Mouse (Mus musculus) liver, embryonic 16.5 days (tissue): ENCODE data around the gene Dnajc3. TPM values are rescaled to one million over a fixed set of nuclear protein-coding genes. Genes with fewer than 3 reads are reported as not detected.
A peak's percentile ranks its signal among the peaks of the same experiment; 100 is the strongest.

ENCODE experiments used
- ATAC-seq: fragments of 200-750 bp; cut with Nextera tagmentation; 2 replicates; pipeline ENCODE4 v1.8.0; 2017; ENCODE audit warnings: low read depth, mild to moderate bottlenecking, moderate number of reproducible peaks, moderate library complexity
- H3K27ac ChIP-seq: fragments of 300-500 bp; sonication (generic); 2 replicates; pipeline ENCODE4 v1.5.1; 2014; ENCODE audit warnings: mild to moderate bottlenecking, low read length
- H3K27me3 ChIP-seq: fragments of 300-500 bp; sonication (generic); 2 replicates; pipeline ENCODE4 v1.6.1; 2014; ENCODE audit warnings: low read depth, low read length, mixed read lengths; ENCODE audit not compliant: control insufficient read depth, insufficient read depth
- H3K36me3 ChIP-seq: fragments of 300-500 bp; sonication (generic); 2 replicates; pipeline ENCODE4 v1.6.1; 2014; ENCODE audit warnings: mild to moderate bottlenecking; ENCODE audit not compliant: control insufficient read depth, insufficient read depth
- H3K4me1 ChIP-seq: fragments of 300-500 bp; sonication (generic); 2 replicates; pipeline ENCODE4 v1.6.1; 2014; ENCODE audit warnings: low read depth, low read length, mixed read lengths; ENCODE audit not compliant: control insufficient read depth
- H3K4me2 ChIP-seq: fragments of 300-500 bp; sonication (generic); 2 replicates; pipeline ENCODE4 v1.6.1; 2014; ENCODE audit warnings: low read depth, low read length, mixed read lengths
- H3K4me3 ChIP-seq: fragments of 300-500 bp; sonication (generic); 2 replicates; pipeline ENCODE4 v1.5.1; 2014; ENCODE audit warnings: low read depth, mild to moderate bottlenecking, low read length
- H3K9ac ChIP-seq: fragments of 300-500 bp; sonication (generic); 2 replicates; pipeline ENCODE4 v1.6.1; 2014; ENCODE audit warnings: low read depth, low read length
- H3K9me3 ChIP-seq: fragments of 300-500 bp; sonication (generic); replicated peaks from 2 replicates; pipeline ENCODE4 v1.6.1; 2016; ENCODE audit warnings: low read length; ENCODE audit not compliant: control insufficient read depth
- WGBS: fragments of 180-500 bp; shearing (Covaris S2); extraction: QIAGEN DNeasy Blood & Tissue Kit; methylation state at CpG from one replicate; pipeline ENCODE4 v1.1.7; 2014; ENCODE audit not compliant: insufficient replicate concordance; 5-methylcytosine and 5-hydroxymethylcytosine counted together
- polyA plus RNA-seq: library from polyadenylated mRNA; unstranded; fragments of >200 nt; fragmentation: Nextera tagmentation; extraction: Ambion mirVana; gene quantifications from 2 replicates; pipeline ENCODE4 v1.2.1, GENCODE M21; 2015

The Dnajc3 gene
- polyA plus RNA-seq, 1 experiment from 2014 or later: 31.6 TPM

GRCm38 (mm10) chr14:119007103-119007951, 69.6 kb downstream of the Dnajc3 start:
- H3K4me1 ChIP-seq: peaks cover 4% of the 10 kb centered on the region
- H3K9ac ChIP-seq: peak overlapping the region; percentile 66
- no peaks in the 10 kb centered on the region for H3K9me3 ChIP-seq
- no peaks in the 10 kb centered on the region for H3K36me3 ChIP-seq
- peak; percentile 100 for ATAC-seq
- H3K4me3 ChIP-seq: peak overlapping the region; percentile 67
- H3K27ac ChIP-seq: peak overlapping the region; percentile 77
- no peaks in the 10 kb centered on the region for H3K27me3 ChIP-seq
- H3K4me2 ChIP-seq: peak overlapping the region; percentile 91
- 2% methylated on average over 13 of the region's 13 CpGs for WGBS

GRCm38 (mm10) chr14:119008031-119008590, 70.3 kb downstream of the Dnajc3 start:
- Histone ChIP-seq H3K9ac (peak overlapping the region; percentile 66), H3K9me3 (no peaks in the 10 kb centered on the region), H3K27ac (peak overlapping the region; percentile 70), H3K27me3 (no peaks in the 10 kb centered on the region), H3K4me2 (peak overlapping the region; percentile 91), H3K4me1 (peaks cover 4% of the 10 kb centered on the region), H3K4me3 (peak overlapping the region; percentile 67), H3K36me3 (no peaks in the 10 kb centered on the region)
- 40% methylated on average over 7 of the region's 7 CpGs for WGBS
- no peak for ATAC-seq

GRCm38 (mm10) chr14:119009531-119009930, 71.8 kb downstream of the Dnajc3 start:
- no peak overlapping the region for H3K9ac ChIP-seq
- H3K4me3 ChIP-seq: no peak overlapping the region
- H3K27me3 ChIP-seq: no peaks in the 10 kb centered on the region
- peaks cover 4% of the 10 kb centered on the region for H3K4me1 ChIP-seq
- no peak overlapping the region for H3K27ac ChIP-seq
- ATAC-seq: no peak
- WGBS: 78% methylated on average over 2 of the region's 2 CpGs
- H3K36me3 ChIP-seq: no peaks in the 10 kb centered on the region
- H3K4me2 ChIP-seq: no peak overlapping the region
- no peaks in the 10 kb centered on the region for H3K9me3 ChIP-seq

GRCm38 (mm10) chr14:119012607-119013431, 75.0 kb downstream of the Dnajc3 start:
- H3K27me3 ChIP-seq: no peaks in the 10 kb centered on the region
- H3K4me3 ChIP-seq: no peak overlapping the region
- no peak for ATAC-seq
- H3K9ac ChIP-seq: no peak overlapping the region
- no peak overlapping the region for H3K4me2 ChIP-seq
- H3K27ac ChIP-seq: no peak overlapping the region
- H3K4me1 ChIP-seq: peaks cover 4% of the 10 kb centered on the region
- no peaks in the 10 kb centered on the region for H3K36me3 ChIP-seq
- H3K9me3 ChIP-seq: no peaks in the 10 kb centered on the region
- WGBS: 71% methylated on average over 23 of the region's 23 CpGs

- Histone ChIP-seq H3K4me2 (no peak overlapping the region), H3K36me3 (no peaks in the 10 kb centered on the region), H3K9ac (no peak overlapping the region), H3K9me3 (no peaks in the 10 kb centered on the region), H3K27me3 (no peaks in the 10 kb centered on the region), H3K27ac (no peak overlapping the region), H3K4me3 (no peak overlapping the region), H3K4me1 (no peaks in the 10 kb centered on the region)
- no peak for ATAC-seq
- 65% methylated on average over 12 of the region's 12 CpGs for WGBS
Measured at GRCm38 (mm10) chr14:119013549-119013948, 75.8 kb downstream of the Dnajc3 start.

- Histone ChIP-seq H3K27me3 (no peaks in the 10 kb centered on the region), H3K4me2 (no peak overlapping the region), H3K27ac (no peak overlapping the region), H3K9ac (no peak overlapping the region), H3K9me3 (no peaks in the 10 kb centered on the region), H3K4me3 (no peak overlapping the region), H3K4me1 (no peaks in the 10 kb centered on the region), H3K36me3 (no peaks in the 10 kb centered on the region)
- ATAC-seq: no peak
- WGBS: 54% methylated on average over 5 of the region's 5 CpGs
Measured at GRCm38 (mm10) chr14:119025889-119026288, 88.1 kb downstream of the Dnajc3 start.

- no peak overlapping the region for H3K4me3 ChIP-seq
- no peak overlapping the region for H3K9ac ChIP-seq
- WGBS: 19% methylated on average over 4 of the region's 4 CpGs
Measured at GRCm38 (mm10) chr14:119027130-119027529, 89.4 kb downstream of the Dnajc3 start.

GRCm38 (mm10) chr14:119027675-119028253, 90.0 kb downstream of the Dnajc3 start:
- H3K27me3 ChIP-seq: no peaks in the 10 kb centered on the region
- WGBS: 69% methylated on average over 2 of the region's 2 CpGs
- H3K4me2 ChIP-seq: no peak overlapping the region
- H3K4me1 ChIP-seq: no peaks in the 10 kb centered on the region
- H3K9me3 ChIP-seq: no peaks in the 10 kb centered on the region
- no peak overlapping the region for H3K27ac ChIP-seq
- no peaks in the 10 kb centered on the region for H3K36me3 ChIP-seq
- no peak for ATAC-seq
- H3K9ac ChIP-seq: no peak overlapping the region
- H3K4me3 ChIP-seq: no peak overlapping the region

More at GRCm38 (mm10) chr14:119027130-119027529, 89.4 kb downstream of the Dnajc3 start:
- Histone ChIP-seq H3K27me3 (no peaks in the 10 kb centered on the region), H3K27ac (no peak overlapping the region), H3K9me3 (no peaks in the 10 kb centered on the region), H3K36me3 (no peaks in the 10 kb centered on the region), H3K4me1 (no peaks in the 10 kb centered on the region), H3K4me2 (no peak overlapping the region)
- ATAC-seq: peak; percentile 78
